Mouse (Mus musculus): ENCODE measurements around the gene Dao.

Gene Dao

DNA sequence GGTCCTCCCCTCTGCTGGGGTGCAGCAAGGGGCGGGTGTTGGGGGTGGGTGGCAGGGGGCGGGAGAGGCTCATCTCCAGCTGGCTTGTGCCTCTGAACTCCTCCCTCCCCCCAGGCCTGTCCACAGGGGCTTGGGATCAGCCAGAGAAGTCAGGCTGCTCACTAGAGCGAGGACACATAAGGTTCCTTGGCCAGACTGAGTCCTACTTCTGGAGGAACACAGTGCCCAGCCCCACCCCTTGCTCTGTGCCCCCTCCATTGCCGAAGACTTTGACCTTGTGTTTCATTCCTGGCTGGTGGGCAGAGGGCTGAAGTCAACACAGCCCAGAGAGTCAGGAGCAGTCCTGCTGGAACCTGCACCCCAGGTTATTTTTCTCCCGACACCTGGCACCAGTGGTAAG is at the start of gene Dao:
TSS of gene Dao (plus strand) at position 162 of the 400 bp plus-strand sequence.
- in situ Hi-C loops (cut with MboI; ENCODE audit: low pct_unique_long_range_greater_than_20kb in 1 of 2, low sequenced_read_pairs in 2 of 2, unreplicated experiment in 1 of 2), result no loop called here

DNA sequence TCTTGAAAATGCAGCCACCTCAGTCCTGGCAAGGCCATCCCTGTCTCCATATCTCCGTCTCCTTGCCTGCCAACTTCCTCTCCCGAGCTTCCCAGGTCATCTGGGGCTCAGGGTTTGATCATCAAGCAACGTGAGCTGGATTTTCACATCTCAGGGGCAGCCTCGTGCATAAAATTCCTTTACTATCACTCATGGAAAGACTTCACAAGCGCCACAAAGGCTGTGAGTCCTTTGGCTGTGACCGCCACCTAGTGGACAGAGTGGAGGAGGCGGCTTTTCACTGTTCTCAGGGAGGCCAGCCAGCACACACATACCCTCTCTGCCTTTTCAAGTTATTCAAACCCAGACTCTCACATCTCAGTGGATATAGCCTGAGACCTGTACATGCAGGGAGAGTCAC is 49.1 kb upstream of the Dao start:
- in situ Hi-C loops (cut with MboI; ENCODE audit: low pct_unique_long_range_greater_than_20kb in 1 of 2, low sequenced_read_pairs in 2 of 2, unreplicated experiment in 1 of 2), result loop anchor here in 1 of 2 experiments (10.0 kb wide), 1 partner anchor 90 kb away; no protein-coding TSS in a partner anchor

DNA sequence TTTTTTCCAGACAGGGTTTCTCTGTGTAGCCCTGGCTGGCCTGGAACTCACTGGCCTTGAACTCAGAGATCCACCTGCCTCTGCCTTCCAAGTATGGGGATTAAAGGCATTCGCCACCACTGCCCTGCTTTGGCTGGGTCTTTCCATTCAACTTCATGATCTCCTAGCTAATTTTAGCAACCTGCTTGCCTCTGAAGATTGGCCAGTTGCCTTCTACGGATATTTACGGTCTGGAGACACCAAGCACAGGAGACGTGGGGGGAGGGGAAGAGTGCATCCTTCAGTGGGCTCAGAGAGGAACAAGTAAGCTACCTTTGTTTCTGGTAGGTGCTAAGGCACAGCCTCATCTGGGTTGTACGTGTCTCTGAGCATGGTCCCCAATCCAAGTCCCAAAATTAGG is 48.2 kb upstream of the Dao start:
- in situ Hi-C loops (cut with MboI; ENCODE audit: low pct_unique_long_range_greater_than_20kb in 1 of 2, low sequenced_read_pairs in 2 of 2, unreplicated experiment in 1 of 2), result loop anchor here in 1 of 2 experiments (10.0 kb wide), 1 partner anchor 90 kb away; no protein-coding TSS in a partner anchor

GRCm38 (mm10) chr5:113955691-113956090 is 47.8 kb upstream of the Dao start:
- in situ Hi-C loops (cut with MboI; ENCODE audit: low pct_unique_long_range_greater_than_20kb in 1 of 2, low sequenced_read_pairs in 2 of 2, unreplicated experiment in 1 of 2), result loop anchor here in 1 of 2 experiments (10.0 kb wide), 1 partner anchor 89 kb away; no protein-coding TSS in a partner anchor

DNA sequence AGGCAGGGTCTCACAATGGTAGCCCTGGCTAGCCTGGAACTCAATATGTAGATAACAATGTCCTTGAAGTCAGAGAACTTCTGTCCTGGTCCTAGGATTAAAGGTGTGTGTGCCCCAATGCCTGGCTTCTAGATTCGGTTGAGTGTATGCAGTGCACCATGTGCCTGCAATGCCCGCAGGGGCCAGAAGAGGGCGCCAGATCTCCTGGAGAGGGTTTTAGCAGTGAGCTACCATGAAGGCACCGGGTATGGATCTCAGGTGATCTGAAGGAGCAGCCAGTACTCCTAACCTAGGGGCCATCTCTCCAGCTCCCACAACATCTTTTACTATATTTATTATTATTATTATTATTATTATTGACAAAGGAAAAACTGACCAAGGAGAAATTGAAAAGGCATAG is 47.0 kb upstream of the Dao start:
- in situ Hi-C loops (cut with MboI; ENCODE audit: low pct_unique_long_range_greater_than_20kb in 1 of 2, low sequenced_read_pairs in 2 of 2, unreplicated experiment in 1 of 2), result loop anchor here in 1 of 2 experiments (10.0 kb wide), 1 partner anchor 88 kb away; no protein-coding TSS in a partner anchor

- in situ Hi-C loops (cut with MboI; ENCODE audit: low pct_unique_long_range_greater_than_20kb in 1 of 2, low sequenced_read_pairs in 2 of 2, unreplicated experiment in 1 of 2), result loop anchor here in 1 of 2 experiments (10.0 kb wide), 1 partner anchor 86 kb away; no protein-coding TSS in a partner anchor
Measured at GRCm38 (mm10) chr5:113959039-113959438, 44.5 kb upstream of the Dao start.

GRCm38 (mm10) chr5:113960416-113960815 is 43.1 kb upstream of the Dao start:
- in situ Hi-C loops (cut with MboI; ENCODE audit: low pct_unique_long_range_greater_than_20kb in 1 of 2, low sequenced_read_pairs in 2 of 2, unreplicated experiment in 1 of 2), result no loop called here

DNA sequence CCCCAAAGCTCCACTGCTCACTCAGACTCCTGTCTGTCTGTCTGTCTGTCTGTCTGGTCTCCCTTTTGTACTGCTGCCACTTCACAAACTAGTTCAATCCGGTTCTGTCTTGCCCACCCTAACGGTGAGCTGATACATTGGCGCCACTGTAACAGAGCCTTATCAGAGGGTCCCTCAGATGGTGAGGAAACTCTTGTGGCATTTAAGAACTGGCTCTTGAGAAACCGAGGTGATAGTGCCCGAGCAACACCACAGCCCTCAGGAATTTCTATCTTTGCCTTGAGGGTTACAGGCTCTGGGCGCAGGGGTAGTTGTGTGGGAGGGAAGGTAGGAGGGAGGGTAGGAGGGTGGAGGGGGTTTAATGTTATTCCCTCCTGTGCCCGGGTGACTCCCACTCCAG is 41.7 kb upstream of the Dao start:
- in situ Hi-C loops (cut with MboI; ENCODE audit: low pct_unique_long_range_greater_than_20kb in 1 of 2, low sequenced_read_pairs in 2 of 2, unreplicated experiment in 1 of 2), result no loop called here

- in situ Hi-C loops (cut with MboI; ENCODE audit: low pct_unique_long_range_greater_than_20kb in 1 of 2, low sequenced_read_pairs in 2 of 2, unreplicated experiment in 1 of 2), result no loop called here
Measured at GRCm38 (mm10) chr5:113964972-113965371, 38.5 kb upstream of the Dao start.

DNA sequence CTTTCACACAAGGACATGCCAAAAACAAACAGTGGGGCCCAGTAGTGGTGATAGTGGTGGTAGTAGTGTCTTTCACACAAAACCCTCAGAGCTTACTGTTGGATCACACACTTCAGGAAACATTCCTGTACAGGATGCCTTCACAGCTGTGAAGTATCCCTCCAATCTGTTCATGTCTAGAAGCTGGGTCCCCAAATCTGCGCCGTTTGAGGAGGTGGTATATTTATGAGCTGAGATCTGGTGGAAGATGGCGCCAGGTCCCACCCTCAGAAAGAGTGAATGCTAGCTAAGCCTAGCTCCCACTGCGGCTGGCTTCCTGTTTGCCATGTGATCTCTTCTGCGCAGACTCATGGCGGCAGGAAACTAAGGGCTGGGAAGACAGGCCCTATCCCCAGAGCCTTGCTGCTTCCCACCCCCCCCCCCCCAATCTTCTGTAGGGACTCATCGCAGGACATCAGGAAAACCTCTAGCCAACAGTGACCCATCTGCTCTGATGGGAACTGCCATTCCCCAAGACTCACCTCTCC is 37.8 kb upstream of the Dao start:
- in situ Hi-C loops (cut with MboI; ENCODE audit: low pct_unique_long_range_greater_than_20kb in 1 of 2, low sequenced_read_pairs in 2 of 2, unreplicated experiment in 1 of 2), result no loop called here

- in situ Hi-C loops (cut with MboI; ENCODE audit: low pct_unique_long_range_greater_than_20kb in 1 of 2, low sequenced_read_pairs in 2 of 2, unreplicated experiment in 1 of 2), result no loop called here
Measured at GRCm38 (mm10) chr5:113966452-113967150, 36.9 kb upstream of the Dao start.

GRCm38 (mm10) chr5:113968371-113968770 is 35.1 kb upstream of the Dao start:
- in situ Hi-C loops (cut with MboI; ENCODE audit: low pct_unique_long_range_greater_than_20kb in 1 of 2, low sequenced_read_pairs in 2 of 2, unreplicated experiment in 1 of 2), result no loop called here

- in situ Hi-C loops (cut with MboI; ENCODE audit: low pct_unique_long_range_greater_than_20kb in 1 of 2, low sequenced_read_pairs in 2 of 2, unreplicated experiment in 1 of 2), result no loop called here
Measured at GRCm38 (mm10) chr5:113971434-113971960, 32.0 kb upstream of the Dao start.

GRCm38 (mm10) chr5:113972589-113973515 is 30.7 kb upstream of the Dao start:
- in situ Hi-C loops (cut with MboI; ENCODE audit: low pct_unique_long_range_greater_than_20kb in 1 of 2, low sequenced_read_pairs in 2 of 2, unreplicated experiment in 1 of 2), result no loop called here

DNA sequence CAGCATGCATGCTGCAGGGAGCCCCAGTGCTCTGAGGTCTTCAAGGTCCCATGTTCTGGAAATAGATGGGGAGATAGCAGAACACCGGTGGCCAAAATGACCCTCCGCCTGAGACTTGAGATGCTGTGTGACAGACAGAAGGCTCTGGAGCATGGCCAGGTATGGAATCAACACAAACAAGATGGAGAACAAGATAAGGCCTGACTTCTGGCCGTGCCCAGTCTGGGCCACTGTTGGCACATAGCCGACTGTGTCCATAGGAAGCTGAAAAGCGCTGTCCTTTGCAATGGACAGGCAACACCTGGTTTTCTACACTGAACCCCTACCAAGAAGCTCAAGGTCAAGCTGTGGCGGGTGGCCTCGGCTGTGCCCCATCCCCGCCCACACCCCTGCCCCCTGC is 29.7 kb upstream of the Dao start:
- in situ Hi-C loops (cut with MboI; ENCODE audit: low pct_unique_long_range_greater_than_20kb in 1 of 2, low sequenced_read_pairs in 2 of 2, unreplicated experiment in 1 of 2), result no loop called here

- in situ Hi-C loops (cut with MboI; ENCODE audit: low pct_unique_long_range_greater_than_20kb in 1 of 2, low sequenced_read_pairs in 2 of 2, unreplicated experiment in 1 of 2), result no loop called here
Measured at GRCm38 (mm10) chr5:113974576-113974975, 28.9 kb upstream of the Dao start.

DNA sequence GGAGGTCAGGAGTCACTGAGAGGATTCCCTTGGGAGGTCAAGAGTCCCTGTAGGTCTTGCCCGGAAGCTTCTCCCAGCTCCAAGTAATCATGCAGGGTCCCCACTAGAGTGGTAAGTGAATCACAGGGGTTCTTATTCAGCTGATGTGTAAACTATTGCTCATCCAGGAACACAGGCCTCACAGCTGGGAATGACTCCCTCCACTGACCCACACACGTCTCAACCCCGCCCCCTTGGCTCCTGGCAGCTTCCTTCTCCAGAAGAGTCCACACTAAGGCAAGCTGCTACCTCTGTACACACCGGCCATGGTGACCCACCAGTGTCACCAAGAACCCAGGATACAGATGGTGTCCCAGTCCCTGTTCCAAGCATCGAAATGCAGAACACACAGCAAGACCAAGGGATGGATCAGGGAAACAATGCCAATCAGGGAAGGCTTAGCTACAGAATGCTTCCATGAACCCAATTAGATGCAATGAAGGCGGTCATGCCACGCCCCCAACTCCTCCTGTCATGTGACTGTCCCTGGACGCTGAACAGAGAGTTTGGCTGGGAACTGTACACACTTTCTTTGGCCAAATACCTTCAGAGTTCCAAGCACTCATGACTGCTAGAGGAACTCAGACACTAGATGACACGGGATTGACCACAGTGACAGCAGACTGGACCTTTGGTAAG is 27.8 kb upstream of the Dao start:
- in situ Hi-C loops (cut with MboI; ENCODE audit: low pct_unique_long_range_greater_than_20kb in 1 of 2, low sequenced_read_pairs in 2 of 2, unreplicated experiment in 1 of 2), result no loop called here

- in situ Hi-C loops (cut with MboI; ENCODE audit: low pct_unique_long_range_greater_than_20kb in 1 of 2, low sequenced_read_pairs in 2 of 2, unreplicated experiment in 1 of 2), result no loop called here
Measured at GRCm38 (mm10) chr5:113976597-113976996, 26.9 kb upstream of the Dao start.
